Mouse (Mus musculus): ENCODE data around the gene Sctr.

DNA sequence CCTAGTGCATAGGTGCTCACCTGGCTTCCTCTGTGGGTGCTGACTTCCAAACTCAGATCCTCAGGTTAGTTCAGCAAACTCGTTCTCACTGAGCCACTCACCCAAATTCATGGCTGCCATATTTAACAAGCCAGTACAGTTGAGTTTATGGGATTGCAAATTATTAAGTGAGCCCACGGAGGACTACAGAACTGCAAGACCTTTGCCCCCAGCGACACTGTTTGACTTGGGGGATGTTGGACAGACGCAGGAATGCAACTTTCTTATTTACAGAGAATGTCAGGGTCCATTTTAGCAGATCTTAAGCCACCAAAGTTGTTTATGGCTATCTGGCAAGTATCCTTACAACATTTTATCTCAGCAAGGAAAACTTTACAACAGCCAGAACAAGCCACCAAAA lies 31.6 kb upstream of the Sctr start:
- TF ChIP-seq EP300 (IDR thresholded peaks at IDR 0.05; ENCODE audit: low read depth) (no peak), CTCF (IDR thresholded peaks at IDR 0.05; ENCODE audit: low read depth) (no peak)

Data from liver, embryonic 14.5 days (tissue).